Mouse (Mus musculus): ENCODE data around the gene Lrrc34. TPM values are rescaled to one million over a fixed set of nuclear protein-coding genes. Genes with fewer than 3 reads are reported as not detected.

Lrrc34 gene
- polyA plus RNA-seq, 1 experiment from 2014 or later: 0.16 TPM

DNA sequence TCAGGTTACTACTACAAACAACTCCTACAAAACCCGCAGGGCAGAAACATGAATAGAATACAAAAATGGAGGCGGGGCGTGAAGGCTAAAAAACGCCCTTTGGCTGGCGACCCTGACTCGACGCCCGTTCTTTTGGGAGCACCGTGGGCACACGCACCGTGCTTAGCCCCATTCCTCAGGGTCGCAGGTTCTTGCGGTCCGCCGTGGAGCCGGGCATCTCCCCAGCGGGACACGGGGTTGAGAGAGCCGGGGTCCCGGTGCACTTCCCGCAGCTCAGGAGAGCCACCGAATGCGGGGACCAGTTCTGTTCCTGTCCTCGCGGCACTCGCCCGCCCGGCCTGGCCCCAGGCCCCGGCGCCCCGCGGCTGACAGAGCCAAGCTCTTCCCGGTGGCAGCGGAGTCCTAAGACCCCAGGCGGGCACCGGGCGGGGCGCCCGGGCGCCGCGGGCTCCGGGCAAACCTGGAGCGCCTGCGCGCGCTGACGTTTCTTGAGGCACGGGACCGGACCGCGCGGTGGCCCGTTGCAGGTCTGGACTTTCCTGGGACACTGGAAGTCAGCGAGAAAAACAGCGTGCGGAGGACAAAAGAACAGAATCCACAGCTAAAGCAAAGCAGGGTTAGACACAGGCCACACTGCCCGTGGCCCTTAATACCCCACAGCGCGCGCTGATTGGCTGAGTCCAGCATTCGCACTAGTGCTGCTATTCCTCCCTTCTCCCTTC, 52.4 kb downstream of the Lrrc34 start:
- Histone ChIP-seq H3K4me3 (ENCODE audit: low read depth, low read length) (peak overlapping the region; percentile 76), H3K9ac (ENCODE audit: low read depth, low read length) (peak overlapping the region; percentile 78), H3K36me3 (ENCODE audit: control insufficient read depth, insufficient read depth) (no peaks in the 10 kb centered on the region), H3K9me3 (ENCODE audit: control insufficient read depth) (no peaks in the 10 kb centered on the region), H3K4me1 (replicated peaks; ENCODE audit: control insufficient read depth, insufficient read depth, low read length) (no peaks in the 10 kb centered on the region), H3K4me2 (replicated peaks; ENCODE audit: low read depth) (peak overlapping the region; percentile 94), H3K27ac (ENCODE audit: low read depth, low read length) (peak overlapping the region; percentile 86; the same call in 1 of the 2 replicates), H3K27me3 (replicated peaks; ENCODE audit: control insufficient read depth, insufficient read depth, low read length) (no peaks in the 10 kb centered on the region)
- TF ChIP-seq CTCF (IDR thresholded peaks at IDR 0.05; ENCODE audit: low read depth): no peak
- no peak for ATAC-seq
- WGBS: under 1% methylated on average over 62 of the region's 62 CpGs

DNA sequence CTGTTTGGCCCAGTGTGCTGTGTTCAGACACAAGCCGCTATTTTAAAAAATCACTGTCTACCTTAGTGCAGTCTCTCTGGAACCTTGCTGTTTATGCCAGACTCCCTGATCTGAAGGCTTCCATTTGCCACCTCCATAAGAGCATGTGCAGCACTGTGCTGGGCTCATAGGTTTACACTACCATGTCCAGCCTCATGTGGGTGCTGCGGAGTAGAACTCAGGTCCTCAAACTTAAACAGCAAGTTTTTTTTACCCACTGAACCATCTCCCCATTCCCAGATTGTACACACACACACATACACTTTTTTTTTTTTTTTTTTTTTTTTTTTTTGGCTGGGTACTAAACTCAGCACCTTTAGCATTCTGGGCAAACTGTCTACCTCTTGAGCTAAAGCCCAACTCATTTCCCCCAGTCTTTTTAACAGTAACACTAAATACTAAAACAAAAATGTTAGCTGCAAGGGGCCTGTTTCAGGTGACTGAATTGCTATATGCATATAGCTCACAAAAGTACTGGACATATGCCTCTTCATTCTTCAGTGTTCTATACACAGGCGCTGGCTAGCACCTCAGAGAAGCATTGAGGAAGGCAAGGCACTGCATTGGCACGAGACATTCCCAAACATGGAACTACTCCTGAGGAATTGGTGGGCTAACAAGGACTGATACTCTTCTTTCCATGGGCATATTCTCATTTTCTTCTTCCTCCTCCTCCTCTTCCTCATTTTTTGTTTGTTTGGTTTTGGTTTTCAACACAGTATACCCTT, 53.8 kb downstream of the Lrrc34 start:
- no peaks in the 10 kb centered on the region for H3K4me1 ChIP-seq (replicated peaks; ENCODE audit: control insufficient read depth, insufficient read depth, low read length)
- H3K9me3 ChIP-seq (ENCODE audit: control insufficient read depth): no peaks in the 10 kb centered on the region
- H3K4me3 ChIP-seq (ENCODE audit: low read depth, low read length): no peak overlapping the region
- 0 out of 2 replicates have a peak overlapping the region, but pooled peaks have one; percentile 77 for H3K27ac ChIP-seq (ENCODE audit: low read depth, low read length)
- no peaks in the 10 kb centered on the region for H3K27me3 ChIP-seq (replicated peaks; ENCODE audit: control insufficient read depth, insufficient read depth, low read length)
- H3K4me2 ChIP-seq (replicated peaks; ENCODE audit: low read depth): no peak overlapping the region
- no peak overlapping the region for H3K9ac ChIP-seq (ENCODE audit: low read depth, low read length)
- TF ChIP-seq CTCF (IDR thresholded peaks at IDR 0.05; ENCODE audit: low read depth): peak; percentile 54
- 73% methylated on average over 4 of the region's 4 CpGs for WGBS
- ATAC-seq: 0 out of 2 replicates have a peak, but pooled peaks have one; percentile 12
- no peaks in the 10 kb centered on the region for H3K36me3 ChIP-seq (ENCODE audit: control insufficient read depth, insufficient read depth)

DNA sequence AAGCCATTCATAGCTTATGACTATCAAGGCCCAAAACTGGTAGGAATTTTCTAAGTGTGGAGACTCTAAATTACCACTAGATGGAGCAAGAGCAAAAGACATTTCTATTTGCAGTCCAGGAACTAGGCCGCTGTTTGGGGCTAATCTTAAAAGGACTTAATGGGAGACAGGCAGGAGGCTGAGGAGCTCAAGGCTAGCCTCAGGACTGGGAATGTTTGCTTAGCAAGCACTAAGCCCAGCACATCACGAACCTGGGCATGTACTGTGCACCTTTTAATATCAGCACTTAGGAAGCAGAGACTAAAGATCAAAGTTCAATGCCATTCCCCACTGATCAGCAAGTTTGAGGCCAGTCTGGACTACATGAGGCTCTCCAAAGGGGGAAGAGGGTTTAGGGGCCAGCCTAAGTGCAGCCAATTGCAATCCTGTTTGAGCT, 55.2 kb downstream of the Lrrc34 start:
- no peaks in the 10 kb centered on the region for H3K36me3 ChIP-seq (ENCODE audit: control insufficient read depth, insufficient read depth)
- H3K9ac ChIP-seq (ENCODE audit: low read depth, low read length): no peak overlapping the region
- 0% methylated on average over 2 of the region's 2 CpGs for whole genome bisulfite sequencing
- peak; percentile 91 for ATAC-seq
- no peak overlapping the region for H3K4me3 ChIP-seq (ENCODE audit: low read depth, low read length)
- peak overlapping the region; percentile 77 for H3K27ac ChIP-seq (ENCODE audit: low read depth, low read length)
- peak; percentile 85 for TF ChIP-seq CTCF (IDR thresholded peaks at IDR 0.05; ENCODE audit: low read depth)
- no peaks in the 10 kb centered on the region for H3K27me3 ChIP-seq (replicated peaks; ENCODE audit: control insufficient read depth, insufficient read depth, low read length)
- no peaks in the 10 kb centered on the region for H3K9me3 ChIP-seq (ENCODE audit: control insufficient read depth)
- no peaks in the 10 kb centered on the region for H3K4me1 ChIP-seq (replicated peaks; ENCODE audit: control insufficient read depth, insufficient read depth, low read length)
- H3K4me2 ChIP-seq (replicated peaks; ENCODE audit: low read depth): no peak overlapping the region

DNA sequence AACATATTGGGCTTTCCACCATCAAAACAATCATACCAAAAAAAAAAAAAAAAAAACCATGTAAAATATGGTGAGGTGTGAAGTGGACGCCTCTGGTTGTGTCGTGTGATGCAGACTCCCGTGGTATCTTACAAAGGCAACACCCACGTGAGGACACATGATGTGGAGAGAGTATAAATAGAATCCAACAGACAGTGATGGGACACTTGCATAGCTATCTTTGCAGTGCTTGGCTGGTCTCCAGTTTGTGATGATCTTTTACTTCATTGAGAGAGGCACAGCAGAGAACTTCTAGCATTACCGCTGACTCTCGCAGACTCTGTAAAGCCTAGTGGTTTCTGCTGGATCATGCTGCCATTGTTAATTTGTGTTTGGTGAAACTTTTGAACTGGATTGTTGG, 58.8 kb downstream of the Lrrc34 start:
- Histone ChIP-seq H3K9ac (ENCODE audit: low read depth, low read length) (no peak overlapping the region), H3K9me3 (ENCODE audit: control insufficient read depth) (no peaks in the 10 kb centered on the region), H3K4me1 (replicated peaks; ENCODE audit: control insufficient read depth, insufficient read depth, low read length) (no peaks in the 10 kb centered on the region), H3K4me3 (ENCODE audit: low read depth, low read length) (no peak overlapping the region), H3K27ac (ENCODE audit: low read depth, low read length) (no peak overlapping the region), H3K27me3 (replicated peaks; ENCODE audit: control insufficient read depth, insufficient read depth, low read length) (no peaks in the 10 kb centered on the region), H3K4me2 (replicated peaks; ENCODE audit: low read depth) (no peak overlapping the region), H3K36me3 (ENCODE audit: control insufficient read depth, insufficient read depth) (no peaks in the 10 kb centered on the region)
- WGBS: 81% methylated on average over 6 of the region's 6 CpGs
- TF ChIP-seq CTCF (IDR thresholded peaks at IDR 0.05; ENCODE audit: low read depth): no peak
- ATAC-seq: no peak

Other genes with a start within 250 kb of the Lrrc34 start
- gene Mecom, start 99.9 kb downstream of the Lrrc34 start, polyA plus RNA-seq (2015; fragmentation: Nextera tagmentation; extraction: Ambion mirVana): 7.7 and 9.4 TPM in 2 replicates
- 0.12 TPM in 2 replicates for gene Actrt3, start 47.9 kb downstream of the Lrrc34 start, polyA plus RNA-seq (2015; fragmentation: Nextera tagmentation; extraction: Ambion mirVana)
- gene Mynn, start 45.8 kb downstream of the Lrrc34 start, polyA plus RNA-seq (2015; fragmentation: Nextera tagmentation; extraction: Ambion mirVana): 10.3 and 11.4 TPM in 2 replicates
- gene Lrriq4, start 3.4 kb downstream of the Lrrc34 start, polyA plus RNA-seq (2015; fragmentation: Nextera tagmentation; extraction: Ambion mirVana): not detected in 2 replicates
- 0.69 and 0.73 TPM in 2 replicates for gene Lrrc31, start 52.0 kb upstream of the Lrrc34 start, polyA plus RNA-seq (2015; fragmentation: Nextera tagmentation; extraction: Ambion mirVana)
- gene Samd7, start 98.4 kb upstream of the Lrrc34 start, polyA plus RNA-seq (2015; fragmentation: Nextera tagmentation; extraction: Ambion mirVana): not detected in 2 replicates
- 111 TPM in 2 replicates for gene Sec62, start 145.0 kb upstream of the Lrrc34 start, polyA plus RNA-seq (2015; fragmentation: Nextera tagmentation; extraction: Ambion mirVana)
- gene Gpr160, start 208.1 kb upstream of the Lrrc34 start, polyA plus RNA-seq (2015; fragmentation: Nextera tagmentation; extraction: Ambion mirVana): 12.8 and 14.4 TPM in 2 replicates